Mouse (Mus musculus) embryonic facial prominence, embryonic 13.5 days (tissue): ENCODE data around the gene Astl. TPM values are rescaled to one million over a fixed set of nuclear protein-coding genes. Genes with fewer than 3 reads are reported as not detected.

ENCODE experiments used
- ATAC-seq: fragments of 200-750 bp; cut with Nextera tagmentation; 2 replicates; pipeline ENCODE4 v1.8.0; 2017; ENCODE audit warnings: low read depth; ENCODE audit not compliant: insufficient number of reproducible peaks, insufficient read depth, low FRiP score, low TSS enrichment
- H3K27ac ChIP-seq: fragments of 300-500 bp; sonication (generic); 2 replicates; pipeline ENCODE4 v1.5.1; 2015; ENCODE audit warnings: moderate library complexity, mild to moderate bottlenecking, inconsistent platforms
- H3K27me3 ChIP-seq: fragments of 300-500 bp; sonication (generic); 2 replicates; pipeline ENCODE4 v1.6.1; 2015; ENCODE audit warnings: mild to moderate bottlenecking, inconsistent platforms
- H3K36me3 ChIP-seq: fragments of 300-500 bp; sonication (generic); 2 replicates; pipeline ENCODE4 v1.6.1; 2015; ENCODE audit warnings: mild to moderate bottlenecking, inconsistent platforms
- H3K4me1 ChIP-seq: fragments of 300-500 bp; sonication (generic); 2 replicates; pipeline ENCODE4 v1.6.1; 2015; ENCODE audit warnings: inconsistent platforms
- H3K4me2 ChIP-seq: fragments of 300-500 bp; sonication (generic); 2 replicates; pipeline ENCODE4 v1.6.1; 2015; ENCODE audit warnings: moderate library complexity, mild to moderate bottlenecking, inconsistent platforms
- H3K4me3 ChIP-seq: fragments of 300-500 bp; sonication (generic); 2 replicates; pipeline ENCODE4 v1.5.1; 2015; ENCODE audit warnings: mild to moderate bottlenecking, inconsistent platforms
- H3K9ac ChIP-seq: fragments of 300-500 bp; sonication (generic); 2 replicates; pipeline ENCODE4 v1.6.1; 2015; ENCODE audit warnings: mild to moderate bottlenecking, inconsistent platforms
- H3K9me3 ChIP-seq: fragments of 300-500 bp; sonication (generic); 2 replicates; pipeline ENCODE4 v1.6.1; 2016; ENCODE audit warnings: inconsistent platforms
- WGBS: fragments of 180-500 bp; shearing (Covaris S2); methylation state at CpG from one replicate; pipeline ENCODE4 v1.1.7; 2015; ENCODE audit warnings: mixed read lengths; 5-methylcytosine and 5-hydroxymethylcytosine counted together
- polyA plus RNA-seq: library from polyadenylated mRNA; unstranded; fragments of >200 nt; fragmentation: Nextera tagmentation; extraction: Ambion mirVana; gene quantifications from 2 replicates; pipeline ENCODE4 v1.2.1, GENCODE M21; 2015

Gene Astl
- polyA plus RNA-seq, 1 experiment from 2014 or later, result 0.76 TPM

DNA sequence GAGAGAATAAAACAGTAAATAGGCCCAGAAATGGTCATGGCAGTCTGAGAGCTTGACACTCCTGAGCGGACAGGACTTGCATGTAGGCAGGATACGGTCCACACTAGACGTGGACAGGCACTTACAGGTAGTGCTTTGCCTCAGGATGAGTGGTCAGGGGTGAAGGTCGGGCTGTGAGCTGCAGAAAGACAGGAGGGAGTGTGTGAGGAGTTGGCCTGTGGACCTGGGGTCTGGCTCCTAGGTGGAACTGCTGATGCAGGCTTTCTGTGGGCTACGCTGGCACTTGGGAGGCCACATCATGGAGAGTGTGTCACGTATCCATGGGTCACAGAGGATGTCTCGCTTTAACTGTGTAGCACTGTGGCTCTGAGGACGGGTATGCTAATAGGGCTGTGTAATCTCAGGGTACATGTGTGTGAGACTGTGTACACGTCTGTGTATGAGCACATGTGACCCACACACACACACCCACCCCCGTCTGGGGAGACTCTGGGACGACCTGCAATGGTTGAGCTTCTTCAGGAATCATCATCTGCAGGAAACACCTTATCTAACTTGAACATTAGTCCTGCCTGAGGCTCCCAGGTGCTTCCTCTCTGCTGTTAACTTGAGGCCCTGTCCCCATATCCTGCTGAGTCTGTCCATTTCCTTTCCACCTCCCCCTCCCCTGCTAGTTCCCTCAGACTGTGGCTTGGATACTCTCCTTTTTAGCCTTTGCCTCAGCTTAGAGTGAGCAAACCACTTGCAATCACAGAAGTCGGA, 10.2 kb upstream of the Astl start:
- Histone ChIP-seq H3K27ac (no peak overlapping the region), H3K9ac (no peak overlapping the region)

GRCm38 (mm10) chr2:127332807-127333570, 5.5 kb upstream of the Astl start:
- H3K27ac ChIP-seq, result no peak overlapping the region
- 73% methylated on average over 14 of the region's 14 CpGs for WGBS
- H3K4me2 ChIP-seq, result no peak overlapping the region
- H3K36me3 ChIP-seq, result no peaks in the 10 kb centered on the region
- ATAC-seq, result no peak
- peaks cover 24% of the 10 kb centered on the region for H3K4me1 ChIP-seq
- H3K9me3 ChIP-seq, result no peaks in the 10 kb centered on the region
- H3K27me3 ChIP-seq, result peaks cover 44% of the 10 kb centered on the region
- H3K9ac ChIP-seq, result no peak overlapping the region
- H3K4me3 ChIP-seq, result no peak overlapping the region

More for the DNA sequence above, 10.2 kb upstream of the Astl start:
- Histone ChIP-seq H3K27me3 (0 out of 2 replicates have a peak, but pooled peaks cover 6% of the 10 kb centered on the region), H3K4me3 (no peak overlapping the region), H3K4me1 (0 out of 2 replicates have a peak, but pooled peaks cover 4% of the 10 kb centered on the region), H3K36me3 (no peaks in the 10 kb centered on the region), H3K4me2 (no peak overlapping the region), H3K9me3 (no peaks in the 10 kb centered on the region)
- 68% methylated on average over 12 of the region's 12 CpGs for WGBS
- no peak for ATAC-seq

- H3K27me3 ChIP-seq, result peaks cover 48% of the 10 kb centered on the region
- peaks cover 24% of the 10 kb centered on the region for H3K4me1 ChIP-seq
- no peaks in the 10 kb centered on the region for H3K9me3 ChIP-seq
- no peak overlapping the region for H3K4me3 ChIP-seq
- no peak overlapping the region for H3K4me2 ChIP-seq
- no peak for ATAC-seq
- H3K36me3 ChIP-seq, result no peaks in the 10 kb centered on the region
- H3K27ac ChIP-seq, result no peak overlapping the region
- no peak overlapping the region for H3K9ac ChIP-seq
- WGBS, result 67% methylated on average over 5 of the region's 5 CpGs
Measured at GRCm38 (mm10) chr2:127333945-127334603, 4.4 kb upstream of the Astl start.

DNA sequence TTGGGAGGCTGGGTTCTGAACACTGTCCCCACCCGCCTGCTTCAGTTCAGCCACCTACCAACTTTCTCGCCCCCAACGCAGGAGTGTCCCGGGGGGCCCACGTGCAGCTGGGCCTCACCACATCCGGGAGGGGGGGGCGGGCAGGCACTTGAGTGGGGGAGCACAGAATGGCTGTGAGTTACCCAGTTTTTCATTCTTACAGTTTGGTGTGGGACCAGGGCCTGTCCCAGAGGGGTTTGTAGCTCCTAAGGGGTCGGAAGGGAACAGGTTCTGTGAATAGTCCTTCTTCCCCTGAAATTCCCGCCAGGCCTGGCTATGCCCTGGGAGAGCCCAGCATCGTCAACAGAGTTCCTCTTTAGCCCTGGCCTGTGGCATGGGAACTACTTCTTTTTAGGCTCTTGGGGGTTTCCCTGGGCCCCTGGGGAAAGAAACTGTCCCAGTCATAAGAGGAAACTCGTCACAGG, 3.3 kb upstream of the Astl start:
- Histone ChIP-seq H3K9ac (0 out of 2 replicates have a peak overlapping the region, but pooled peaks have one; percentile 73), H3K36me3 (no peaks in the 10 kb centered on the region), H3K4me1 (peaks cover 24% of the 10 kb centered on the region), H3K9me3 (no peaks in the 10 kb centered on the region), H3K4me3 (no peak overlapping the region), H3K27ac (no peak overlapping the region), H3K27me3 (peaks cover 48% of the 10 kb centered on the region), H3K4me2 (peak overlapping the region; percentile 95)
- 37% methylated on average over 11 of the region's 11 CpGs for WGBS
- no peak for ATAC-seq

- H3K4me1 ChIP-seq, result peaks cover 24% of the 10 kb centered on the region
- H3K9me3 ChIP-seq, result no peaks in the 10 kb centered on the region
- H3K27me3 ChIP-seq, result peaks cover 48% of the 10 kb centered on the region
- 0 out of 2 replicates have a peak, but pooled peaks have one; percentile 43 for ATAC-seq
- 0% methylated on average over 72 of the region's 76 CpGs for WGBS
- peak within 1 kb of the TSS; percentile 59 for H3K4me3 ChIP-seq
- H3K4me2 ChIP-seq, result peak within 1 kb of the TSS; percentile 95
- H3K36me3 ChIP-seq, result no peaks in the 10 kb centered on the region
- no peak within 1 kb of the TSS; the same call in 1 of the 2 replicates for H3K27ac ChIP-seq
- peak within 1 kb of the TSS; percentile 73 for H3K9ac ChIP-seq
Measured at GRCm38 (mm10) chr2:127335767-127336496, 2.5 kb upstream of the Astl start, which contains the start of gene Dusp2. Gene Dusp2 (plus strand): TSS chr2:127336159.

DNA sequence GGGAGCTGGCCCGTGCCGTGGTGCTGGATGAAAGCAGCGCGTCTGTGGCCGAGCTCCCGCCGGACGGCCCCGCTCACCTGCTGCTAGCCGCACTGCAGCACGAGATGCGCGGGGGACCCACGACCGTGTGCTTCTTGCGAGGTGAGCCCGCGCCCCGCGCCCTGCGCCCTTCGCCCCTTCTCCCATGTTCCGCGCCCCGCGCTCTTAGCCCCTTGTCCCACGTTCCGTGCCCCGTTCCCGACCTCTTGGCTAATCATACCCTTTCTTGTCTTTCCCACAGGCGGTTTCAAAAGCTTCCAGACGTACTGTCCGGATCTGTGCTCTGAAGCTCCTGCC, 2.0 kb upstream of the Astl start:
- H3K9ac ChIP-seq, result peak overlapping the region; percentile 73
- no peak for ATAC-seq

DNA sequence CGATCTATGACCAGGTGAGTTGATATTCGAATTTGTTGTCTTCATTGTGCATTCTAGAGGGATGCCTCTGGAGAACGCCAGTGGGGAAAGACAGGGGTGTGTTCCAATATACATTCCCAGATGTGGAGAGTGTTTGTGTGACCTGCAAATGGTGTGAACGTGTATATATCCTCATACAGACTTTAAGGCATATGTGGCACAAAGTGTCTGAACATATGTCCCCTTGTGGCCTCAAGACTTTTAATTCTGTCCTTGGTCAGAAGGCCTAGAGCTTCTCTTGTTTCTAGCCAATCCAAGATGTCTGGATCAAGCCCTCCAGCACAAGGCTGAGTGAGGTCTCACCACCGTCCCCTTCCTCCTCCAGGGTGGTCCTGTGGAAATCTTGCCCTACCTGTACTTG, 1.6 kb upstream of the Astl start:
- Histone ChIP-seq H3K27me3 (peaks cover 48% of the 10 kb centered on the region), H3K9ac (peak overlapping the region; percentile 73), H3K4me1 (peaks cover 24% of the 10 kb centered on the region), H3K4me3 (peak overlapping the region; percentile 59), H3K9me3 (no peaks in the 10 kb centered on the region), H3K27ac (no peak overlapping the region), H3K36me3 (no peaks in the 10 kb centered on the region), H3K4me2 (peak overlapping the region; percentile 95)
- no peak for ATAC-seq
- 43% methylated on average over 5 of the region's 5 CpGs for WGBS

More for the DNA sequence above, 2.0 kb upstream of the Astl start:
- peak overlapping the region; percentile 59 for H3K4me3 ChIP-seq
- H3K27ac ChIP-seq, result no peak overlapping the region
- peak overlapping the region; percentile 95 for H3K4me2 ChIP-seq
- peaks cover 24% of the 10 kb centered on the region for H3K4me1 ChIP-seq
- 2% methylated on average over 33 of the region's 33 CpGs for WGBS
- H3K9me3 ChIP-seq, result no peaks in the 10 kb centered on the region
- H3K27me3 ChIP-seq, result peaks cover 48% of the 10 kb centered on the region
- H3K36me3 ChIP-seq, result no peaks in the 10 kb centered on the region

- WGBS, result 69% methylated on average over 11 of the region's 11 CpGs
- no peak for ATAC-seq
- peak overlapping the region; percentile 95 for H3K4me2 ChIP-seq
Measured at GRCm38 (mm10) chr2:127337531-127337930, 908 bp upstream of the Astl start.

DNA sequence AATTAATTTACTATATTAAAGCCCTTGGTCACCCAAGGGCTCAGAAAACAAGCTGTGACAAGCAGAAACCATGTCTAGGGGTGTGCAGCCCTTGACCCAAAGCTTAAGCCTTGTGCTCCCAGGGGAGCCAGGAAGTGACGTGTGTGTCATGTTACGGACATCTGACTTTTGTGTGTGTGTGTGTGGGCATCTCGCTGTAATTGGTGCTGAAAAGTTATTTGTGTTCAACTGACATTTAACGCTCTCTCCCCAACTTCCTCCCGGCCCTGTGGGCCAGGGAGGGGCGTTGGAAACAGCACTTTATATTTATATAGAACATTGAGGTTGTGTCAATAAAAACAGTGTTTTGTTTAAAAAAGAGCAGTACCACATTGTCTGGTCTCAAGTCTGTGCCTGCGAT, 427 bp upstream of the Astl start:
- Histone ChIP-seq H3K27ac (no peak overlapping the region), H3K9me3 (no peaks in the 10 kb centered on the region), H3K27me3 (peaks cover 45% of the 10 kb centered on the region), H3K9ac (no peak overlapping the region), H3K36me3 (no peaks in the 10 kb centered on the region), H3K4me1 (peaks cover 24% of the 10 kb centered on the region), H3K4me2 (peak overlapping the region; percentile 95; the same call in 1 of the 2 replicates), H3K4me3 (0 out of 2 replicates have a peak overlapping the region, but pooled peaks have one; percentile 59)
- 56% methylated on average over 7 of the region's 7 CpGs for WGBS
- ATAC-seq, result no peak

More at GRCm38 (mm10) chr2:127337531-127337930, 908 bp upstream of the Astl start:
- Histone ChIP-seq H3K27me3 (peaks cover 48% of the 10 kb centered on the region), H3K36me3 (no peaks in the 10 kb centered on the region), H3K4me3 (peak overlapping the region; percentile 59), H3K9ac (no peak overlapping the region), H3K27ac (no peak overlapping the region), H3K9me3 (no peaks in the 10 kb centered on the region), H3K4me1 (peaks cover 24% of the 10 kb centered on the region)

- peaks cover 43% of the 10 kb centered on the region for H3K27me3 ChIP-seq
- H3K27ac ChIP-seq, result no peak overlapping the region
- peaks cover 19% of the 10 kb centered on the region for H3K4me1 ChIP-seq
- 64% methylated on average over 4 of the region's 4 CpGs for WGBS
- H3K4me3 ChIP-seq, result no peak overlapping the region
- no peak overlapping the region for H3K4me2 ChIP-seq
- H3K36me3 ChIP-seq, result no peaks in the 10 kb centered on the region
- ATAC-seq, result no peak
- no peak overlapping the region for H3K9ac ChIP-seq
- H3K9me3 ChIP-seq, result no peaks in the 10 kb centered on the region
Measured at GRCm38 (mm10) chr2:127338833-127339232, 394 bp downstream of the Astl start.

DNA sequence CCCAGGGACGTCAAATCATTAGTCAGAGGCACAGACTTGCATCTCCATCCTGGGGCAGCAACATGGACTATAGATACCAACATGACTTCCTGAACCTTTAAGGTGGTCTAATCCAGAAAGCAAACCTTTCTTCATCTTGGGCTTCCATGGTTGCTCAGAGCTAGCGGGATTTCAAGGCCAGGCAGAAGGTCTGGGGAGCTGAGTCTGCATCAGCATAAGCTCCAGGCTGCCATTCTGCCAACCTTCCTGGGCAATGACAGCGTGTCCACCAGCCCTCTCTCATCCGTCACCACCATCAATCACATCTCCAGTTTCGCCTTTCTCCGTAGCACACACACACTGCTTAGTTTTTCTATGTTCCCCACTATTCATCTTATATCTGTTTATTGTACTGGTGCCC, 823 bp downstream of the Astl start:
- no peak for ATAC-seq
- Histone ChIP-seq H3K4me1 (peaks cover 15% of the 10 kb centered on the region), H3K9me3 (no peaks in the 10 kb centered on the region), H3K27ac (no peak overlapping the region), H3K36me3 (no peaks in the 10 kb centered on the region), H3K4me3 (no peak overlapping the region), H3K27me3 (peaks cover 42% of the 10 kb centered on the region), H3K9ac (no peak overlapping the region), H3K4me2 (no peak overlapping the region)
- WGBS, result 80% methylated on average over 6 of the region's 6 CpGs
